Comparison of ENCODE assay signal across 9 mouse cellular contexts in the genomic region with DNA sequence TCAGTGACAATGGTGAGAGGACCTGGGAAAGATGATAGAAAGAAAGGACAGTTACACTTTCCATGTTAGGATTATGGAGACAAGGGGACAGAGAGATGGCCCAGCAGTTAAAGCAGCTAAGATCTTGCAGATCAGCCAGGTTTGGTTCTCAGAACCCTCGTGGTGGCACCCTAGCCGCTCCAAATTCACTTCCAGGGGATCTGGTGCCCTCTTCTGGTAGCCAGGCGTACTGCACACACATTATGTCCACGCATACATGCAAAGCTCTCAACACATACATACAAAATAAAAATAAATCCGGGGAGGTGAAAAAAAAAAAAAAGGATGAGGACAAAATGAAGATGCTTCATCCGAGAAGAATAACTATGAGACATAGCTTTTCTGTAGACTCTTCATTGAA. TPM values are rescaled to one million over a fixed set of nuclear protein-coding genes. Genes with fewer than 3 reads are reported as not detected.
DNase-seq lines count a peak whose midpoint lies in the region; ATAC-seq lines count a peak whose summit lies in the region.
"Had no signal": no experiment of that assay in that cellular context is flagged by ENCODE, and none has a peak within 500 bp of the region (broad histone marks: within the 10 kb centered on the region; RNA-seq: fewer than 3 reads in every experiment).

No protein-coding gene starts in this region.

- intact Hi-C loops in heart, postnatal 14 days (cut with DNase I), result loop anchor here (10.0 kb wide), 1 partner anchor 262 kb away; no protein-coding TSS in a partner anchor
- intact Hi-C loops in heart, postnatal 25 days (cut with DNase I), result loop anchor here (5.0 kb wide), 1 partner anchor 389 kb away; no protein-coding TSS in a partner anchor

- ATAC-seq in granulocyte monocyte progenitor cell, adult 5-6 weeks (replicated peaks; ENCODE audit: poor library complexity, severe bottlenecking), result peak; percentile 76
- ATAC-seq in inflammation-experienced regulatory T-cells, adult 6 months, result no peak

- peak; percentile 3 to 8 for DNase-seq in heart, postnatal 14 days
- no peak for DNase-seq in heart, postnatal 25 days (ENCODE audit: low spot score)
- DNase-seq in right cerebral cortex, postnatal 4 days, result peak; percentile 43
- no peak for DNase-seq in right cerebral cortex, postnatal 25 days
- DNase-seq in thymus, postnatal 14 days, result peak; percentile 34
- no peak for DNase-seq in frontal cortex, postnatal 25 days (ENCODE audit: low spot score in 2 of 2)

RNA-seq across cellular contexts. Expression of a gene that starts 40.6 kb away (rescaled TPM):
- total RNA-seq in heart, postnatal 14 days (2021), result not detected
- not detected for total RNA-seq in heart, postnatal 25 days (2021)
- total RNA-seq in granulocyte monocyte progenitor cell, adult 5-6 weeks (2014; fragmentation: Nextera tagmentation), result not detected in 2 replicates
- not detected in 2 replicates for total RNA-seq in granulocyte monocyte progenitor cell, adult 5-6 weeks (2017)
- under 1 TPM in 1 of 3 experiments, not detected in 2; 0.27 TPM for polyA plus RNA-seq in inflammation-experienced regulatory T-cells, adult 6 months (2017; shearing (Covaris generic))
- polyA plus RNA-seq: neural tube, embryonic 14.5 days had no signal

Comparison
In these comparisons a context has a peak if more than half of its experiments do, and no peak if none do; other contexts are left out.
1. DNase-seq: peak in heart, postnatal 14 days (2 of 2), right cerebral cortex, postnatal 4 days (single experiment) and thymus, postnatal 14 days (single experiment); none in heart, postnatal 25 days (single experiment), right cerebral cortex, postnatal 25 days (single experiment) and frontal cortex, postnatal 25 days (0 of 2).